Mouse (Mus musculus) ovary, adult 18-20 months (tissue): Measurements from ENCODE around the gene Gse1.

Experiments used
- DNase-seq: peaks from one replicate; pipeline ENCODE4 v3.0.0; 2022; ENCODE audit warnings: low spot score, mixed read lengths

The Gse1 gene

DNA sequence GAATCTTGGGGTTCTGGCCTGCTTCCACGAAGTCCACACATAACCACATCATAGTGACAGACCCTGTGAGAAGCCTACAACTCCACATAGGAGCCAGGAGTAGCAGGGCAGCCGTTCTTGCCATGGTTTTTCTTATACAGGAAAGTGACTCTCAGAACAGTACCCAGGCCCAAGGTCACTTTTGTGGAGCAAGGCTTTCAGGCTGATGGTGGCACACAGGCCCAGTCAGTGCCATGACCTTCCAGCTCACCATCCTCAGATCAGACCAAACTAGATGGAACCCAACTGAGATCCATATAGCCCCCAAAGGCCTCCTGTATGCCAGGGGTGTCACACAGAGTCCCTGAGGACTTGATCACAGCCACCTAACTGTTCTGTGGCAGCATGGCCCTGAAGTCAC, 223.9 kb downstream of the Gse1 start:
- DNase-seq: no peak

DNA sequence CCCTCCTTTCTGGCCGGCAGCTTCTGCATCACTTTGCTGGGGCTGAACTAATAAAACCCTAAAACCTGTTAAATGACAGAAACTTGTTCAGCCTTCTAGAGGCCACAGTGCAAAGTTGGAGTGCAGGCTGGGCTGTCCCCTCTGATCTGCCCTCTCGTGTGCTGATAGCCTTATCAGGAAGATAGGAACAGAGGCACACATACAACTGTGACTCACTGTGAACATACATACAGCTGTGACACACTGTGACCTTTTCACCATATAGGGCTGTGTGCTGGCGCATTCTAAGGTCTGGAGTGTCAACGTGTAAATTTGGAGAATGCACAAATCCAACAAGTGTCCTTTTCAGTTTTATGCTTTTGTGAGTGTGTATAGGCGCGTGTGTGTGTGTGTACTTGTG, 226.1 kb downstream of the Gse1 start:
- DNase-seq: no peak

DNA sequence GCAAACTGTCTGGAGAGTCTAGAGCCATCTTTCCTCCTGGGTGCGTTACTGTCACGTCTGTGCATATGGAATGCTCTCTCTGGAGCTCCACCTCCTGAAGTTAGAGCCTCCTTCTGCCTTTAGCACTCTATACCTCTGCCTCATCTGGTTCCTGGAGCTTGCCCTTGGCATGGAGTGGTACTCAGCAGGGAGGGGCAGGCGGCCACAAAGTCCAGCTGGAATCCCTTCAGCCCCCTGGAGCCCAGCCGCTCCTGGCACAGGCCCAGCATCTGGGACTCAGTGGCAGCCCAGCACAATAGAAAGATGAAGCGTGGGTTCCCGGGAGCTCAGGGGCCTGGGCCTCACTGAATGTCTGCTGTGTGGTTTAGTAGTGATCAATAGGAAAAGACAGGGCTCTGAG, 232.1 kb downstream of the Gse1 start:
- no peak for DNase-seq

DNA sequence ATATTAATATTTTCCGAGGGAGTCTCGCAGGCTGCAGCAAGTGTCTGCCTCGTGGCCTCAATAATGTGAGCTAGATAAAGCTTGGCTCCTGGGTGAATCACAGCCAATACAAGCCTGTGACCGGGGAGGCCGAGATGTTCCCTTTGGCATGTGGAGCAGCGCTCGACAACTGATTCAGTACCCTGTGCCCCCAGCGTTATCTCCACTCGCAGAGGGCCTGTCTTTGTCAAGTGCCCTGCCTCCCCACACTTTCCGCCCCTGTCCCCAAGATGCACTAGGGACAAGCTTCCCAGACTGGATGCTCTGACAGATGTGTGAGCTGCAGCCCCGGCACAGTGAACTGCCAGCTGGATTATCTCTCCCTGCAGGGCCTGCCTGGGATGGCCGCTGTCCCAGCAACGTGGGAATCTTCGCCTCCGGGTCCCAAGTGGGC, 233.9 kb downstream of the Gse1 start:
- DNase-seq: no peak

DNA sequence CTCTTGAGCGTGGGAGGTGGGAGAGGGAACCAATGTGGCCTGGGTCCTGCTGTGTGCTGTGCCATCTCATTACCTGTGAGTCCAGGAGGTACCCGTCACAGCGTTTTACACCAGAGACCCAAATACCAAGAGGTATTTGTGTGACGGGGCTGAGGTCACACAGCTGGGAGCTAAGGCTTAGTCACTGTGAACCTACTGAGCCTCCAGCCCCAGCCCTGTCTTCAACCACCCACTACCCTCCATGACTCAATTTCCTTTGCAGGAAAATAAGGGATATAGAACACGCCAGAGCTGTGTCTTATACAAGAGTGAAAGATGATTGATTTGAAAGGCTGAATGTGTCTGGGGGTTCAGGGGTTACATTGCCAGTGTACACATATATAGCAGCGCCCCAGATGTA, 234.4 kb downstream of the Gse1 start:
- no peak for DNase-seq

DNA sequence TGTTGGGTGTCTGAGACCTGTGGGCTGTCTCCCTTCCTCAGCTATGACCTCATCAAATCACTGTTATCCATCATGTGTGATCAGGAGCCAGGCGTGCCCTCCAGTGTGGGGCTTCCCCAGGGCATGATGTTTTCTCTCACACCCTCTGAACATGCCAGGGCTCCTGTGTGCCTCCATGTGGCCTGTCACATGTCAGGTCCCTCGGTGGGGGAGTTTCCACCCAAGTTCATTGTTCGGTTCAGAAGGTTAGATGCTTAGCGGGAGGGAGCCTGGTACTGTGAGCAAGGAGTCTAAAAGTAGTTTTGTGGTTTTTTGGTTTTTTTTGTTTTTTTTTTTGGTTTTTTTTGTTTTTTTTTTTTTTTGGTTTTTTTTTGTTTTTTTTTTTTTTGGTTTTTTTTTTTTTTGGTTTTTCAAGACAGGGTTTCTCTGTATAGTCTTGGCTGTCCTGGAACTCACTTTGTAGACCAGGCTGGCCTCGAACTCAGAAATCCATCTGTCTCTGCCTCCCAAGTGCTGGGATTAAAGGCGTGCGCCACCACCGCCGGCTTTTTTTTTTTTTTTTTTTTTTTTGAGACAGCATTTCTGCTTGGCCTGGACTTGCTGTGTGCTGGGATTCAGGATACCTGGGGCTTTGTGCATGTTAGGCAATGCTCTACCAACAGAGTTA, 235.8 kb downstream of the Gse1 start:
- DNase-seq: no peak

DNA sequence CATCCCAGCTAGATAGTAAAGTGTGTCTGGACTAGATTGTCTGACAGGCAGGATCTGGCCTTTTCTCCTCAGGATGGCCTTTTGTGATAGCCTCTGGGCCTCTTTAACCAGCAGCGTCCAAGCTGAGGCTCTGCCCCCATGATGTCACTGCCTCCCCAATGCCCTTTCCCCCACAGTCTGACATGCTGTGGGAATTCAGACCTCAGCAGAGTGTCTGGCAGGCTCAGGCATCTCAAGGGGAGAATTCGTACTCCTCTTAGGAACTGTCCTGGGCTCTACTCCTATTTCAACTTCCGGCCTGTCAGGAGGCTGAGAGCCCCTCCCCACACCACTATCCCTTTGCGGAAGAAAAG, 236.3 kb downstream of the Gse1 start:
- DNase-seq: no peak

DNA sequence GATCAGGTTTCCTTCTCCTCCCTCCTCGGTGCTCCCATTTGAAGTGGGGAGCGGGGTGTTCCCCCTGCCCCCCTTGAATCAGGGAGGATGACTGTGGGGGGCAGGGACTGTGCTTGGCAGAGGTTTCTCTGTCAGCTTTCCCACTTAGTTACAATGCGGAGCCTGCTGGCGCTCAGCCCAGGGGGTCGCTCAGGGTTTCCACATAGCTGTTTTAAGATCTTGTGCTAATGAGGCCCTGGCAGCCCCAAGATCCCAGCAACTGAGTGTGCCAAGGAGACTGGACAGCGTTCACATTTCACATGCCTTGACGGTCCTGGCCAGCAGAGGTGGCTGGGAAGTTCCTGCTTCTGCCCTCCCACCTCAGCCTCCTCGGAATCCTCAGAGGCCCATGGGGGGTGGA, 237.5 kb downstream of the Gse1 start:
- DNase-seq: no peak

DNA sequence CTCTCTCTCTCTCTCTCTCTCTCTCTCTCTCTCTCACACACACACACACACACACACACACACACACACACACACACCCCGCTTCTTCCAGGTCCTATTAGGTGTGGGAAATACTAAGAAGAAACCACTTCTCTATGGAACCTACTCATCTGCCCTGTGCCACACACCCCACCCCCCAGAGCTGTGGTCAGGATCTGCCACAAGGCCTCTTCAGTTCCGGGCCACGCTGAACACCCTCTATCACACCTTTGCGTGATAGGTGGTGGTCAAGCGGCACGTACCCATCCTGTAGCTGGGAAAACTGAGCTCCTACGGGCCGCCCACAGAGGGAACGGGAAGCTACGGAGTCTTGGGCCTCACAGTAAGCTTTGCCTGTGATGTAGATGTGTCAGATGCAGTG, 238.0 kb downstream of the Gse1 start:
- DNase-seq: no peak

DNA sequence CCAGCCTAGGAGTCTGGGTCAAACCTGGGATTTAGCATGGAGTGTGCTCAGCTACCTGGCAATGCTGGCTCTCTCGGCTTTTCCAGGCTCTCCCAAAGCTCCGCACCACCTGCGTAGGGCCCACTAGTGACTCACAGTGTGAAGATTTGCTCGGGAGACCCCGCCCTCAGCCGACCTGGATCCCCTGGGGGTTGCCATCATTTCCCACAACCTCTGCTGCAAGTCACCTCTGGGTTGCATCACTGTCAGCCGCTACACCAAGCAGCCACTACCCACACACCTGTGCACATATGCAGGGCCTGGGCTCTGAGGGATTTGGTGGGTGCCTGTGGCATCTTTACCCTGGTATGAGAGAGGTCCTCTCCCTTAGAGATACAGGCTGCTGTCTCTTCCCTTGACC, 239.3 kb downstream of the Gse1 start:
- no peak for DNase-seq

DNA sequence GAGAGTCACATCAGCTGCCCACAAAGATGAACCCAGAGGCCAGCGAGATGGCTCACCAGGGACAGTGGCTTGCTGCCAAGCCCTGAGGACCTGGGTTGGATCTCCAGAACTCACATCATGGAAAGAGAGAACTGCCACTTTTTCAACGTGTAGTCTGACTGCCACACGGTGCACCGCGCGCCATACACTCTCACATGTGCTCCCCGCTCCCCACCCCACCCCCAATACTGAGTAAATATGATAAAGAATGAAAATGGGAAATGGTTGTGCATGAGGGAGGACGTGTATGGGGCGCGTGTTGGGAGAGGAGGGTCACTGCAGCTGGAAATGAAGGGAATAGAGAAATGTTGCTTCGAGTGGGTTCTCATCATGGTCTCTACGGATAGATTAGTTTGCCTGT, 241.9 kb downstream of the Gse1 start:
- DNase-seq: no peak

DNA sequence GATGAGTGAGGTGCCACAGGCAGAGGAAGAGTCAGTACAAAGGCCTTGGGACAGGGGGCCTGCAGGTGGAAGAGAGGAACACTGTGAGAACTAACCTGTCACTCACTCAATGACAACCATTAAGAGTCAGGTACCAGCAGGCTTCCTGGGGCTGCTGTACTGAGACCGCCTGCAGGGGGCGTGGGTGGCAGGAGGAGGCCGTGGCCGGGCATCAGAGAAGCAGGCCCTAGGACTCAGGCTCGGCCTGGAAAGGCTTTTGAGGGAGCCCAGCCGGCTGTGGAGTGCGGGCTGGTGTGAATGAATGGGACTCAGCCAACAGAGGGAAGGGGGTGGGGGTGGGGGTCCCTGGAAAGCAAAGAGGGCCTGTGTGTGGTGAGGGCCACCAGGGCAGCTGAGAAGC, 242.9 kb downstream of the Gse1 start:
- no peak for DNase-seq

DNA sequence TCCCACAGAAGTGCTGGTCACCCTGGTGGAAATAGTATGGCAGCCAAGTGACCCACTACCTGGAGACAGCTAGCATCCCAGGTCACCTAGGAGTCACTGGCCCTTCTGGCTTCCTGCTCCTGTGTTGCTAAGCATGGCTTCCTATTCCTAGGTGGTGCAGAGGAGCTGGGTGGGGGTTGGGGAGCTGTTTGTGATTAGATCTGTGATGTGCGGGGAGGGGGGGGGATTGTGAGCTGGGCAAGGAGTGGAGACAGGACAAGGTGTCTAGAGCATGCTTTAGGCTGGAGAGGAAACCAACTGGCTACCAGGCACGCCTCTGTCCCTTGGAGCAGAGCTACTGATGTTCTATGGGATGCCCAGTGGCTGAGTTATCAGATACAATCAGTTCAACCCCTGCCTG, 243.5 kb downstream of the Gse1 start:
- no peak for DNase-seq

DNA sequence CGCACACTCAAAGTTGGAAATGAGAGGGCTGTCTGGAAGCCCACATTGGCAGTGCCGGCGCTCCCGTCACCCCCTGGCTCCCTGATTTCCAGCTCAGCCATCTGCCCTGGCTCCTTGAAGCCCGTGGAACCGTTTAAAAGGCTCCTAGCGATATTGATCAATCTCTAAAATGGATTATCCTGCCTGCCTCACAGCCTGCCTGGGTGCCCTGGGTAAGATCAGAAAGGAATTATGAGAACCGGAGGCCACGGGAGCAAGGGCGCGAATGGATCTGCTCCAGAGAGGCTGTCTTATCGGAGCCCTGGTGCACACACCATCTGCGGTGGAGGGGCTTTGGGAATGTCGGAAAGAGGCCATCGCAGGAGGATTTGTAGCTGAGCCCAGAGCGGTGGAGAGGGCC, 244.0 kb downstream of the Gse1 start:
- no peak for DNase-seq

DNA sequence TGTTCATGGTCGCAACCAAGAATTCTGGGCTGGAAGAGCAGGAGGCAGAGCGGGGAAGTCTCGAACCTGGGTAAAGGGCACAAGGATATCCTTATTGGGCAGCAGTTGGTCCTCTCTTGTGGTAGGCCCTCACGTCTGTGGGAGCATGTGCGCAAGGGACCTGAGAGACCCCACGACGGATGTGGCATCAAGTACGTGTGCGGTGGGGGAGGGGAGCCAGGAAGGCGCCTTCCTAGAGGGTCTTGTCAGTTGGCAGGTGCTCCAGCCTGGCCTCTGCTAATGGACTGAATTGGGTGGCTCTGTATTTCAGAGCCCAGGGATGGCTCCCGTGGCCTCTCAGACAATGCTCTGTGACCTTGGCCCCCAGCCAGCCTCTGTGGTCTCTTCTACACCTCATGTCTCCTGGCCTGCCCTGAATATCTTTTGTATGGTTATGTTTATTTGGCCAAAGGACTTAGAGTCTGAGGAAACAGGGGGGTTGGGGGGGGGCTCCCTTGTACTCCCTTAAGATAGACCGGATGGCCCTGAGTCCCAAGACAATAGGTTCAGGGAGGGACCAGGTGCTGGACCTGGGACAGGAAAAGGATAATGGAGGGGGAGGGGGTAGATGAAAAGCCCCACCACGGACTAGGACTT, 245.6 kb downstream of the Gse1 start:
- DNase-seq: no peak

DNA sequence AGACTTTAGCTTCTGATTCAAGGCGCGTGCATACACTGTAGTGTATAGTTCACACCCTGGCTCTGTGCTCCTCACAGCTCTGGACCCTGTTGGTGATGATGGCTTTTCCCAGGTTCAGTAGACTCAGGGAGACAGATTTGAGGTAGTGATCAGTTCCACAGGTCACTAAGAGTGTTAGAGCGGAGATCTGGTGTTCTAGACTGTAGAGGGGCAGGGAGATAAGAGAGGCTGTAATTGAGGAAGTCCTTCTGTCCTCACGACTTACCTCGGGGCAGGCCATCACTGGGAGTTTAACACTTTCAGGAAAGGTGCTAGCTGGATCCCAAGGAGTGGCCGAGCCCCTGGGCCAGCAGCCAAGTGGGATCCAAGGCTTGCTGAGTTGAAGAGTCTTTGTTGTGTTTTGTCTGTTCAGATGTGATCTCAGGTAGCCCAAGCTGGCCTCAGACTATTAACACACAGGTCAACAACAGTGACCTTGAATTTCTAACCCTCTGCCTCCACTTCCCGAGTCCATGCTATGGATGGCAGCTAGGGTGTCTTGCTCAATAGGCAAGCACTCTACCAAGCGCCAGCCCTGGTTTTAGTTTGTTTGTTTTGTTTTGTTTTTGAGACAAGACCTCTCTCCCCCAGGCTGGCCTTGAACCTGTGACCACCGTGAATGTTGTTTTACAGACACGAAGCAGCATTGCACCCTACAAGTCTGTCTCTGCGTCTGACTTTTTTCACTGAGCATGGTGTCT, 246.4 kb downstream of the Gse1 start:
- no peak for DNase-seq

DNA sequence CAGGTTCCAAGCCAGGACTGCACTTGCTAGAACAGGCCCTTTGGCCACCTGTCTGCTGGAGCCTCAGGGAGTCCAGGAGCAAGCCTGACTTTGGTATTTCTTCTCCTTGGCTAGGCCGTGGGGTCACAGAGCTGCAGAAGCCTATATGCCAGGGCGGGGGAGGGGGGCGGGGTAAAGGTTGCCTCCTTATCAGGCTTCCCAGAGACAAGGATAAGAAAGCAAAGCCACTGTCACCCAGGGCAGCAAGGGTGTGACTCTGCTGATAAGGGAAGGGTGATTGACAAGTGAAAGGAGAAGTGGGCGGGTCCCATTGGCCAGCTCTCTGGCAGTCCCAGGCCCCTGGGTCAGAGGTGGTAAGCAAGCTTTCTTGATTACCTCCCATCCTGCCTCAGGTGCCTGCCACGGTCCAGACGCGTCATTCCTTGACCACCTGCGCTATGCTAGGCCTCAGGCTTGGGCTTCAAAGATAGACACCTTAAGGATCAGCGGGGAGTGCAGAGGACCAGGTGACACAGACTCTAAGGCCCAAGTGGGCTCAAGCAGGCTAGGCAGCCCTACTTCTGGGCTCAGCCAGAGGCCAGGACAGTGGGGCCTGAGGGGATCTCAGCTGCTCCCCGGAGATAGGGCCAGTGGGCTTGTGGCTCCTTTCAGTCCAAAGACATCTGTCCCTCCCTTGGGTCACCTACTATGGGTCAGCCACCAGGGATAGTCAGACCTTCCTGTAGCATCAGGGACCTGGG, 247.4 kb downstream of the Gse1 start:
- no peak for DNase-seq

DNA sequence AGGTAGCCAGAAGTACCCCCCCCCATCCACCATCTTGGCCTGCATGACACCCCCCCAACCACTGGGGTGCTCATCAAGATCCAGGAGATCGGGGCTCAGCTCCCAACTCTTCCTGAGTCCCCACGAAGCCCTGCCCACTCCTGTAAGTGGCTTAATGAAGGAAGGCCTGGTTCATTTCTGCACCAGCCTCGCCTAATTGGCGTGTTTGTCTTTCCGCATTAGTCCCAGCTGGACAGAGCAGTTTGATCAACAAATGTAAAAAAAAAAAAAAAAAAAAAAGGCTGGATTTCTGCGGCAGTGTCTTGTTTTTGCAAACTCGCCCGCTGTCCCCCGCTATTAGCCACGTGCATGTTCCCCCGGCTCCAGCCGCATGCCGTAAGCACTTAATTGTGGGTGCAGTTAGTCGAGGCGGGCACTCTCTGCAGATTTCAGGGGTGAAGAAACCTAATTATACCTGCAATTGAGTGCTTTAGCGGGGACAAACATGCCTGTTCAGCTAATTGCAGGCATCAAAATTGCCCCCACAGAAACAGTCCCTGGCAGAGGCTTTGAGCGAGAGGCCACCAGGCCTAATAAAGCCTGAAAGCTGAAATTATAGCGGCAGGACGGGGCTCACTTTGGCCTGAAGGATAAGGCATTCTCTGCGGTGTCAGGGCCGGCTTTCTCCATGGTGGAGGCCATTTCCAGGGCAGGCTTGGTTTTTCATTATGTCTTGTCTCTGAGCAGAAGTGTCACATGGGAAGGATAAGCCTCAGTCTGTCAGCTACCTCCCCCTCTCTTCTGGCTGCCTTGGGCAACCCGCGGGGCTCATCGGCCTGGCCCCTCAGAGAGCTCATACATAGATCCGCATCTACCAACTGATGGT, 248.7 kb downstream of the Gse1 start:
- DNase-seq: no peak

DNA sequence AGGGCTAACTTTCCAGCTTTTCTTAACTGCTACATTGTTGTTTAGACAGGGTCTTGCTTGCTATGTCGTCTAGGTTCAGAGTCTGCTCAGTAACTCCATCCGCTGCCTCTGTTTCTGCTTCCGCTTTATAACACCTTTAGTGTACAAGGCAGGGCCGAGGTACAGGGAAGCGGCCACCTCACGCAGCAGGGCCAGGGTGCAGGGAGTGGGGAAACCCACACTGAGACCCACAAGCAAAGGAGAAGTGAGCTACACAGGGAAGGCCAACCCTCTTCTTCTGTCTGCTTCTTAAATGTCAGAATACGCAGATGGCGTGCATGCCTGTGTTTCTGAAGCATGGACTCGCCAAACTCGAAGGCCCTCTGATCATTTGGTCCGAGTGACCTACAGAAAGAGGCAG, 250.5 kb downstream of the Gse1 start:
- no peak for DNase-seq

DNA sequence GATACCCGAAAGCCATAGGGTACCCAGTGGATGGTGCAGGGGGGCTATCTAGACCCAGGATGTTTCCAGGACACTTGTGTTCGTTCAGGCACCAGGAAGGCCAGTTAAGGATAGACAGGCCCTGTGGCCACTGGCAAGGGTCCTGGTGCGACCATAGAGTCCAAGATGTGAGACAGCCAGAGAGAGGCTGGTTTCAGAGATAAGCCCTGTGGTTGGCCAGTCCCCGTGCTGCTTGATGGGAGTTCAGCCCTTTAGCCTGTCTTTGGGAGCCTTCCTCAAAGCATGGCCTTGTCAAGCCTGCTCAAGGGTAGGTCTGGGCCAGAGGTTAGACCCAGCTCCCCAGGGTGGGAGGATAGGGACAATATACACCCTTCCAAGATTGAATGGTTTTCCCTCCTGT, 251.4 kb downstream of the Gse1 start:
- no peak for DNase-seq

DNA sequence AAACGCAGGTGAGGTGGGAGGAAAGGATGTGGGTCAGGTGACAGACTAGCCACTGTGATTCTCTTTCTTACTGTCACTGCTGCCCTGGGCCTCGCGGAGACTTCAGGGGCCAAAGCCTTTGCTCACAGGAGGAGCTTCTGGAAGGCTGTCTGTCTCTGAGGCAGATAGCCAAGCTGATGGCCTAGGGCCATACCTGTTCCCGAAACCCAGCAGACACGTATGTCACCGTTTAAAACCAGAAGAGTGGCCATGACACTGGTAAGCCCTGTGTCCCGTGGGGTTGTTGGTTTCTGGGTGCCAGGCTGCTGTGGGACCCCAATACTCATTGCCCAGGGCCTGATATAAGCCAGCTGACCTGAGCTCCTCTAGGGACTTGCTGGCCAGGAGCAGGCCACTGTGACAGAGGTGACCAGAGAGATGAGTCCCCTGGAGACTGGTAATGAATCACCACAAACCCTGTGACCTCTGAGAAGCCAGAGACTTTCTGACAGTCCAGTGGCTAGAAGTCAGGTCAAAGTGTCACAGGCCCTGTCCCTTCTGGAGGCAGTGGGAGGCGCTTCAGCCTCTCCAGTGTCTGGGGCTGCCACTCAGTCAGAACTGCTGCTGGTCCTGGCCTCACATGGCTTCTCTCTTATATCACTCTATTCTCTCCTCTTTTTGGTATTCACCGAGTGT, 253.9 kb downstream of the Gse1 start:
- DNase-seq: no peak
